Mouse (Mus musculus) liver, postnatal 0 days (tissue): Measurements from ENCODE around the gene Esp22. TPM values are rescaled to one million over a fixed set of nuclear protein-coding genes. Genes with fewer than 3 reads are reported as not detected.
"Not testable (repeated sequence)": the region's sequence is repeated elsewhere in the genome, so short reads cannot be mapped to it uniquely, and the experiment has no call there.

ENCODE experiments used
- ATAC-seq: fragments of 200-750 bp; cut with Nextera tagmentation; 2 replicates; pipeline ENCODE4 v1.8.0; 2017; ENCODE audit warnings: mild to moderate bottlenecking, moderate library complexity
- DNase-seq: peaks from one replicate; pipeline ENCODE4 v3.0.0-alpha.2; 2016
- H3K27ac ChIP-seq: fragments of 300-500 bp; sonication (generic); 2 replicates; pipeline ENCODE4 v1.5.1; 2014; ENCODE audit warnings: antibody characterized with exemption, moderate library complexity, mild to moderate bottlenecking, low read depth
- H3K27me3 ChIP-seq: fragments of 300-500 bp; sonication (generic); 2 replicates; pipeline ENCODE4 v1.6.1; 2014; ENCODE audit warnings: low read length, control low read depth, mixed read lengths; ENCODE audit not compliant: insufficient read depth
- H3K36me3 ChIP-seq: fragments of 300-500 bp; sonication (generic); replicated peaks from 2 replicates; pipeline ENCODE4 v1.6.1; 2014; ENCODE audit warnings: mild to moderate bottlenecking, control low read depth, low read length, moderate library complexity, mixed read lengths; ENCODE audit not compliant: insufficient read depth
- H3K4me1 ChIP-seq: fragments of 300-500 bp; sonication (generic); 2 replicates; pipeline ENCODE4 v1.6.1; 2014; ENCODE audit warnings: antibody characterized with exemption, mild to moderate bottlenecking, control low read depth; ENCODE audit not compliant: insufficient read depth
- H3K4me2 ChIP-seq: fragments of 300-500 bp; sonication (generic); 2 replicates; pipeline ENCODE4 v1.6.1; 2014; ENCODE audit warnings: low read depth, mild to moderate bottlenecking, low read length, moderate library complexity, mixed read lengths
- H3K4me3 ChIP-seq: fragments of 300-500 bp; sonication (generic); 2 replicates; pipeline ENCODE4 v1.5.1; 2014; ENCODE audit warnings: low read depth, low read length
- H3K9ac ChIP-seq: fragments of 300-500 bp; sonication (generic); replicated peaks from 2 replicates; pipeline ENCODE4 v1.6.1; 2014; ENCODE audit warnings: mild to moderate bottlenecking, moderate library complexity
- H3K9me3 ChIP-seq: fragments of 300-500 bp; sonication (generic); 2 replicates; pipeline ENCODE4 v1.6.1; 2016; ENCODE audit warnings: mild to moderate bottlenecking, control low read depth, low read length, mixed read lengths
- CTCF ChIP-seq: sonication (generic); IDR thresholded peaks from 2 replicates; pipeline ENCODE4 v1.5.1; 2016; ENCODE audit warnings: antibody characterized with exemption, low read depth
- EP300 ChIP-seq: IDR thresholded peaks from 2 replicates; pipeline ENCODE4 v1.6.1; 2016; ENCODE audit warnings: antibody characterized with exemption, low read depth, mild to moderate bottlenecking
- WGBS: fragments of 180-500 bp; shearing (Covaris S2); extraction: QIAGEN DNeasy Blood & Tissue Kit; methylation state at CpG from one replicate; pipeline ENCODE4 v1.1.7; 2014; ENCODE audit not compliant: insufficient replicate concordance; 5-methylcytosine and 5-hydroxymethylcytosine counted together
- polyA plus RNA-seq: library from polyadenylated mRNA; unstranded; fragments of >200 nt; fragmentation: Nextera tagmentation; extraction: Ambion mirVana; gene quantifications from 2 replicates; pipeline ENCODE4 v1.2.1, GENCODE M21; 2015

Esp22 gene
- polyA plus RNA-seq: not detected in 2 replicates

DNA sequence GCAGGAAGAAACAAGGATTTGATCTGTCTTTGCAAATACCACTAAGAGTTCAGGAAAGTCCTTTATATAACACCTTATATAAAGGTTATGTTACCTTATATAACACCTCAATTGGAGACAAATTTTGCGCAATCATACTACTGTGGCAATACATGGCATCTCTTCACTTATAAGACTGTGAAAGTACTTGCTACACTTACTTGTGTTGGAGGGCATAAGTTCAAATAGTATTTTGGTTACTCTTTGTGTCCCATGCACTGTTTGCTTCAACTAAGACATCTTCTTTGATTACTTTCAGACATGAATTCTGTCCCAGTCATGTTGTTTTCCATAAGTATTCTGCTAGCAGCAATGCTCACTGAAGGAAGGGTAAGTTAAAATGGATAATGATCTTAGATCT is at the start of gene Esp22:
Gene Esp22, plus strand, starts transcription at position 301 of the 400 bp plus-strand sequence.
- no peak within 1 kb of the TSS for H3K9ac ChIP-seq
- 87% methylated on average over 1 of the region's 1 CpGs for WGBS
- no peak within 1 kb of the TSS for H3K27ac ChIP-seq
- no peaks in the 10 kb centered on the region for H3K27me3 ChIP-seq
- no peaks in the 10 kb centered on the region for H3K4me1 ChIP-seq
- DNase-seq: no peak
- no peak within 1 kb of the TSS for H3K4me2 ChIP-seq
- H3K4me3 ChIP-seq: no peak within 1 kb of the TSS
- no peaks in the 10 kb centered on the region; the same call in none of the 2 replicates for H3K9me3 ChIP-seq
- no peak for ATAC-seq
- TF ChIP-seq EP300 (no peak), CTCF (no peak)
- no peaks in the 10 kb centered on the region for H3K36me3 ChIP-seq

DNA sequence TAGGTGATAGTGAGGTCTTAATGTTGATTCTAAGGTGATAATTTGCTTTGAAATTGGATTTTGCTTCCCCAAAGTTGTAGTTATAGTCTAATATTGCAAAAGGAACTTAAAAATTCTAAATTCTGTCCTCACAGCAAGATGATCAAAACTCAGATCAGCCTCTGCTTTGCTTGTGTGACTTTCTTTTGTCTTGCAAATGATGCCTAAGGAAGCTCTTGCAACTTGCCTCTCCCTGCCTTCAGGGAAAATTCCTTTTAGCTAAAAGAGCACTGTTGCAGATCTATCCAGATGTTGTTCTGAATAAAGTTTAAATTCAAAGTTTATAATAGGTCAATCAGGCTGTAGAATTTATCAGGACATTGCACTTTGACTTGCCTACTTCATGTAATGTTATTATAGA is 31.5 kb upstream of the Esp22 start:
- DNase-seq (no peak), ATAC-seq (no peak)
- no peak overlapping the region for H3K4me3 ChIP-seq
- no peaks in the 10 kb centered on the region for H3K36me3 ChIP-seq
- H3K27ac ChIP-seq: no peak overlapping the region
- H3K9ac ChIP-seq: no peak overlapping the region
- no peaks in the 10 kb centered on the region for H3K4me1 ChIP-seq
- no peaks in the 10 kb centered on the region for H3K27me3 ChIP-seq
- TF ChIP-seq CTCF (no peak), EP300 (no peak)
- 0 out of 2 replicates have a peak, but pooled peaks cover 3% of the 10 kb centered on the region for H3K9me3 ChIP-seq
- H3K4me2 ChIP-seq: no peak overlapping the region

DNA sequence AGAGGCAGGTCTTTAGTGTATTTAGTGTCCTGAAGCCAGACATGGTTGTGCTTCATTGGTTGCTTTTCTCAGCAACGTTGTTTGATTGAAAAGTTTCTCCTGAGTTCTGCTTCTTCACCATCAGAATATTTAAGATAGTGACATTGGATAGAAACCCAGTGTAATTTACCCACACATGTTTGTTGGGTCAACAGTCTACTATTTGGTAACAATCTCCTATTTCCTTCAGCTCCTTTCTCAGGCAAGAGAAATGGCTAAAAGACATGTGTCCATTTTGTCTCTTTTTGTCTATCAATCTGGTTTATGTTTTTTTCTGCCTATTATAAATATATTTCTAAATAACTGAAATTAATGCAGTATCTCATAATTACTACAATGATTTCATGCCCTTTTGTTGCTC is 18.2 kb upstream of the Esp22 start, which contains the start of gene Esp23:
Gene Esp23, minus strand, starts transcription at position 101 of the 400 bp plus-strand sequence.
- no peak for TF ChIP-seq EP300
- TF ChIP-seq CTCF: no peak
- H3K4me1 ChIP-seq: no peaks in the 10 kb centered on the region
- H3K9me3 ChIP-seq: 0 out of 2 replicates have a peak, but pooled peaks cover 3% of the 10 kb centered on the region
- H3K36me3 ChIP-seq: no peaks in the 10 kb centered on the region
- H3K27me3 ChIP-seq: no peaks in the 10 kb centered on the region
- WGBS: 14% methylated on average over 1 of the region's 1 CpGs
- ATAC-seq (no peak), DNase-seq (no peak)
- H3K9ac ChIP-seq: no peak within 1 kb of the TSS
- H3K4me3 ChIP-seq: no peak within 1 kb of the TSS
- H3K4me2 ChIP-seq: no peak within 1 kb of the TSS
- no peak within 1 kb of the TSS for H3K27ac ChIP-seq

DNA sequence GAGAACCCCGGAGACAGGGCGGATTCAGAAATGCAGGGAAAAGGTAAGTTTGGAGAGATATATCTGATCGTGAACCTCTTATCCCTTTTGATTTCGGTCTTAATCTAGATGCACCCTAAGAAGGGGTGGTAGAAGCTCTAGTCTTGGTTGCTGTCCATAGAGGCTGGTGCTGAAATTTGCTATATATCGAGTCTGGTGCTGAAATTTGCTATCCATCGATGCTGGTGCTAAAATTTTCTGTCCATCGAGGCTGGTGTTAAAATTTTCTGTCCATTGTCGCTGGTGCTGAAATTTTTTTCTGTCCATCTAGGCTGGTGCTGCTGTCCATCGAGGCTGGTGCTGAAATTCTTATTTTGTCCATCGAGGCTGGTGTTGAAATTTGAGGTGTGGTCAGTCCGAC is 12.0 kb downstream of the Esp22 start:
- not testable (repeated sequence) for ATAC-seq, H3K9me3 ChIP-seq, H3K27me3 ChIP-seq, H3K4me3 ChIP-seq, DNase-seq, H3K4me1 ChIP-seq, H3K27ac ChIP-seq, H3K4me2 ChIP-seq, H3K36me3 ChIP-seq, H3K9ac ChIP-seq
- WGBS: 70% methylated on average over 11 of the region's 11 CpGs

DNA sequence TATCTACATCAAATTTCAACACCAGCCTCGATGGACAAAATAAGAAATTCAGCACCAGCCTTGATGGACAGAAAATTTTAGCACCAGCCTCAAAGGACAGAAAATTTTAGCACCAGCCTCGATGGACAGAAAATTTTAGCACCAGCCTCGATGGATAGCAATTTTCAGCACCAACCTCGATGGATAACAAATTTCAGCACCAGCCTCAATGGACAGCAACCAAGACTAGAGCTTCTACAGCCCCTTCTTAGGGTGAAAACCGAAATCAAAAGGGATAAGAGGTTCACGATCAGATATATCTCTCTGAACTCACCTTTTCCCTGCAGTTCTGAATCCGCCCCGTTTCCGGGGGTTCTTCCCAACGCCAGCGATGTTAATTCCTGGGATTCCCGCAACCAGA is 34.0 kb downstream of the Esp22 start:
- not testable (repeated sequence) for H3K27ac ChIP-seq, H3K4me1 ChIP-seq, H3K27me3 ChIP-seq, ATAC-seq, H3K36me3 ChIP-seq, H3K4me2 ChIP-seq, H3K4me3 ChIP-seq, H3K9me3 ChIP-seq, DNase-seq, H3K9ac ChIP-seq
- WGBS: 65% methylated on average over 12 of the region's 12 CpGs

Other genes starting within 250 kb of the Esp22 start
- gene Esp24, start 58.6 kb upstream of the Esp22 start, polyA plus RNA-seq: not detected in 2 replicates
- not detected in 2 replicates for gene Gm21903, start 52.0 kb upstream of the Esp22 start, polyA plus RNA-seq
- not detected in 2 replicates for gene Esp23, start 18.3 kb upstream of the Esp22 start, polyA plus RNA-seq